Comparison of ENCODE assay signal across 8 mouse cellular contexts in the genomic region with DNA sequence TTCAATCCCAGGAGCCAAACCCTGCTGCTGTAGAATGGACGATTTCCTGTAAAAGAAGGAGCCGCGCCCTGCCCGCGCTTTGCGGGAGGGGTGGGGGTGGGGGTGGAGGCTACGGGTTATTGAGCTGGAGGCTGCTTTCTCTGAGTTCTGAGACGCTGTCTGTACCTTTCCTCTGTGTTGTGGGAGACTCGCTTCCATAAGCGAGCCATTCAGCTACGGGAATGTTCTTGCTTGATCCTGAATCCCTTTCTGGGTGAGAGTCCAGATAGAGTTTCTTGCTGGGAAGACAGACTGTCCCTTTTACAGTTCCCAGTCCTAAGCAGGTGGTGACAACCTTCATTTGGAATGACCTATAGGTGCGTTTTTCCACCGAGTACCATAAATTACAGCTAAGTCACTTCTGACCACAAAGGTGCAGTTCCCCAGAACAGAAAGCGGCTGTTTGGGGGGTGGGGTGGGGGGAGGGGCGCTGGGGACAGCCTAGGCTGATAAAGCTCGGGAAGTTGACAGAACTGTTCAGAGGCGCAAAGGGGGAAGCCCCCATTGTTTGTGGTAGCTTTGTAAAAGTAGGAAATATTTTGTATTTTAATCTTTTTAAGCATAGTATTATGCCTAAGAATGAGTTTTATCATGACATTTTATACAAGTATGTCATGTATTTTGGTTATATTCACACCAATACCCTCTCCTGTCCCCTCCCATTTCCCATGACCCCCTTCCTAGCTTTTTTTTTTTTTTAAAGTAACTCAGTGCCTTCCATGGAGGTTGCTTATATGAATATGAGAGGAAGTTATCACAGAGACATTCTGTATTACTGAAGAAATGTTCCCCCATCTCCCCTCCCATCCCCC. TPM values are rescaled to one million over a fixed set of nuclear protein-coding genes. Genes with fewer than 3 reads are reported as not detected.
DNase-seq lines count a peak whose midpoint lies in the region; ATAC-seq and TF ChIP-seq lines count a peak whose summit lies in the region.

No protein-coding gene starts in this region.

- TF ChIP-seq EP300 in MEL (IDR thresholded peaks at IDR 0.05; ENCODE audit: low read depth in 1 of 2, low read length in 2 of 2) = peak; percentile 24 to 33; a peak in 3 of 4 replicates

- H3K9ac ChIP-seq in MEL (ENCODE audit: control insufficient read depth, low read depth, low read length, poor library complexity, severe bottlenecking) = peak overlapping the region; percentile 94
- peak overlapping the region; percentile 47 for H3K9ac ChIP-seq in forebrain, embryonic 14.5 days (ENCODE audit: low read length)
- peak overlapping the region; percentile 54 for H3K9ac ChIP-seq in intestine, postnatal 0 days (ENCODE audit: low read depth, low read length)
- peak overlapping the region; percentile 57 for H3K9ac ChIP-seq in stomach, embryonic 16.5 days (ENCODE audit: low read length)

- H3K4me2 ChIP-seq in forebrain, embryonic 14.5 days (ENCODE audit: low read length) = peak overlapping the region; percentile 46
- H3K4me2 ChIP-seq in intestine, postnatal 0 days (replicated peaks; ENCODE audit: low read depth) = peak overlapping the region; percentile 69
- peak overlapping the region; percentile 64 for H3K4me2 ChIP-seq in stomach, embryonic 16.5 days (ENCODE audit: low read depth, low read length)

- ATAC-seq in forebrain, embryonic 14.5 days = no peak
- ATAC-seq in intestine, postnatal 0 days = no peak; the same call in 1 of the 2 replicates
- ATAC-seq in megakaryocyte, adult 5-6 weeks (ENCODE audit: poor library complexity, severe bottlenecking) = peak; percentile 42
- ATAC-seq in stomach, embryonic 16.5 days (ENCODE audit: insufficient read depth, low FRiP score) = peak; percentile 61; the same call in 1 of the 2 replicates
- no peak for ATAC-seq in cerebellum, adult (ENCODE audit: insufficient number of reproducible peaks, low FRiP score, low TSS enrichment)

- H3K27ac ChIP-seq in MEL (ENCODE audit: control insufficient read depth, low read depth, low read length) = peak overlapping the region; percentile 100
- H3K27ac ChIP-seq in forebrain, embryonic 14.5 days (ENCODE audit: low read depth, low read length) = no peak overlapping the region
- peak overlapping the region; percentile 81 for H3K27ac ChIP-seq in intestine, postnatal 0 days (ENCODE audit: low read depth, low read length)
- peak overlapping the region; percentile 84 for H3K27ac ChIP-seq in stomach, embryonic 16.5 days (ENCODE audit: low read length)

- no peaks in the 10 kb centered on the region for H3K9me3 ChIP-seq in MEL (replicated peaks; ENCODE audit: insufficient read depth, low read length)
- no peaks in the 10 kb centered on the region for H3K9me3 ChIP-seq in forebrain, embryonic 14.5 days (replicated peaks; ENCODE audit: control insufficient read depth, low read length)
- H3K9me3 ChIP-seq in intestine, postnatal 0 days (ENCODE audit: control insufficient read depth) = no peaks in the 10 kb centered on the region
- no peaks in the 10 kb centered on the region for H3K9me3 ChIP-seq in stomach, embryonic 16.5 days (replicated peaks; ENCODE audit: control insufficient read depth, low read length)

- TF ChIP-seq RAD21 in MEL (IDR thresholded peaks at IDR 0.05; ENCODE audit: low read depth, low read length) = no peak

- peak in 1 of 2 experiments; percentile 54; a peak in 2 of 4 replicates for TF ChIP-seq POLR2A in MEL (IDR thresholded peaks at IDR 0.05; ENCODE audit: control insufficient read depth in 1 of 2, insufficient read depth in 1 of 2, low read depth in 1 of 2, low read length in 2 of 2, poor library complexity in 1 of 2)

- no peaks in the 10 kb centered on the region for H3K27me3 ChIP-seq in MEL (ENCODE audit: control insufficient read depth in 1 of 2, insufficient read depth in 2 of 2, low read length in 2 of 2)
- no peaks in the 10 kb centered on the region for H3K27me3 ChIP-seq in forebrain, embryonic 14.5 days (replicated peaks; ENCODE audit: control insufficient read depth, insufficient read depth, low read length)
- no peaks in the 10 kb centered on the region for H3K27me3 ChIP-seq in intestine, postnatal 0 days (replicated peaks; ENCODE audit: control insufficient read depth, insufficient read depth, low read length)
- H3K27me3 ChIP-seq in stomach, embryonic 16.5 days (ENCODE audit: control insufficient read depth, insufficient read depth, low read length) = no peaks in the 10 kb centered on the region

- no peak for TF ChIP-seq CTCF in MEL (IDR thresholded peaks at IDR 0.05 in 2 of 3, conservative IDR thresholded peaks at IDR 0.05 in 1 of 3; ENCODE audit: control insufficient read depth in 1 of 3, insufficient read depth in 1 of 3, low read depth in 2 of 3, low read length in 3 of 3, poor library complexity in 1 of 3, severe bottlenecking in 1 of 3)
- TF ChIP-seq CTCF in intestine, postnatal 0 days (IDR thresholded peaks at IDR 0.05; ENCODE audit: low read depth) = no peak

- H3K79me2 ChIP-seq in MEL (ENCODE audit: control insufficient read depth, insufficient read depth, low read length, poor library complexity) = peaks cover 2% of the 10 kb centered on the region; the same call in 1 of the 2 replicates

- 1% methylated on average over 17 of the region's 17 CpGs for WGBS in forebrain, embryonic 14.5 days
- 1% methylated on average over 17 of the region's 17 CpGs for WGBS in intestine, postnatal 0 days
- under 1% methylated on average over 17 of the region's 17 CpGs for WGBS in stomach, embryonic 16.5 days

- H3K4me1 ChIP-seq in MEL (ENCODE audit: control insufficient read depth in 1 of 2, insufficient read depth in 2 of 2, low read length in 2 of 2) = peaks cover 0 to 18% of the 10 kb centered on the region in 2 experiments; a peak in 2 of 4 replicates
- H3K4me1 ChIP-seq in forebrain, embryonic 14.5 days (ENCODE audit: control insufficient read depth, insufficient read depth, low read length) = peaks cover 5% of the 10 kb centered on the region; the same call in 1 of the 2 replicates
- no peaks in the 10 kb centered on the region for H3K4me1 ChIP-seq in intestine, postnatal 0 days (replicated peaks; ENCODE audit: control insufficient read depth, insufficient read depth, low read length)
- H3K4me1 ChIP-seq in stomach, embryonic 16.5 days (ENCODE audit: control insufficient read depth, insufficient read depth, low read length) = peaks cover 11% of the 10 kb centered on the region

- peak; percentile 80 for DNase-seq in 416B (ENCODE audit: low read depth)
- peak; percentile 83 for DNase-seq in MEL (ENCODE audit: low read depth, low spot score)
- DNase-seq in forebrain, embryonic 14.5 days (ENCODE audit: low spot score) = no peak
- DNase-seq in urinary bladder, postnatal 25 days (ENCODE audit: low spot score) = no peak

- peak overlapping the region; percentile 80 to 89 for H3K4me3 ChIP-seq in MEL (ENCODE audit: control insufficient read depth in 1 of 2, insufficient read depth in 1 of 2, low read depth in 2 of 2, low read length in 2 of 2)
- peak overlapping the region; percentile 15 for H3K4me3 ChIP-seq in forebrain, embryonic 14.5 days (ENCODE audit: low read depth, low read length)
- H3K4me3 ChIP-seq in intestine, postnatal 0 days (ENCODE audit: low read depth, low read length) = peak overlapping the region; percentile 31
- H3K4me3 ChIP-seq in stomach, embryonic 16.5 days (replicated peaks; ENCODE audit: low read length) = peak overlapping the region; percentile 40

- H3K36me3 ChIP-seq in MEL (ENCODE audit: control insufficient read depth in 1 of 2, insufficient read depth in 2 of 2, low read length in 2 of 2) = peaks cover 0 to 10% of the 10 kb centered on the region in 2 experiments; a peak in 2 of 4 replicates
- no peaks in the 10 kb centered on the region for H3K36me3 ChIP-seq in forebrain, embryonic 14.5 days (ENCODE audit: control insufficient read depth, insufficient read depth, low read length)
- H3K36me3 ChIP-seq in intestine, postnatal 0 days (ENCODE audit: control insufficient read depth, insufficient read depth) = no peaks in the 10 kb centered on the region
- no peaks in the 10 kb centered on the region for H3K36me3 ChIP-seq in stomach, embryonic 16.5 days (ENCODE audit: control insufficient read depth, insufficient read depth, low read length)

TF ChIP-seq in MEL, 35 proteins besides CTCF, POLR2A, EP300 and RAD21 (continues in another document):
- TF ChIP-seq HCFC1 (IDR thresholded peaks at IDR 0.05; ENCODE audit: low read depth, low read length) (no peak; the same call in 1 of the 2 replicates), TBP (IDR thresholded peaks at IDR 0.05; ENCODE audit: low read depth, low read length) (peak; percentile 10; the same call in 1 of the 2 replicates), JUND (IDR thresholded peaks at IDR 0.05; ENCODE audit: low read depth, low read length) (no peak), BHLHE40 (IDR thresholded peaks at IDR 0.05; ENCODE audit: borderline replicate concordance, low read depth, low read length) (no peak), TCF12 (IDR thresholded peaks at IDR 0.05; ENCODE audit: low read depth, low read length) (peak; percentile 27; the same call in 1 of the 2 replicates), ZMIZ1 (IDR thresholded peaks at IDR 0.05; ENCODE audit: low read depth, low read length) (0 out of 2 replicates have a peak, but pooled peaks have one; percentile 41), ETS1 (IDR thresholded peaks at IDR 0.05; ENCODE audit: low read depth, low read length) (peak; percentile 58), CHD1 (IDR thresholded peaks at IDR 0.05; ENCODE audit: low read depth, low read length) (peak; percentile 97), ZNF384 (IDR thresholded peaks at IDR 0.05; ENCODE audit: low read depth, low read length) (peak; percentile 91), NELFE (IDR thresholded peaks at IDR 0.05; ENCODE audit: low read depth, low read length) (0 out of 2 replicates have a peak, but pooled peaks have one; percentile 44), ELF1 (IDR thresholded peaks at IDR 0.05; ENCODE audit: low read depth, low read length) (0 out of 2 replicates have a peak, but pooled peaks have one; percentile 21), GATA1 (IDR thresholded peaks at IDR 0.05; ENCODE audit: low read depth, low read length) (peak; percentile 26; the same call in 1 of the 2 replicates), SIN3A (IDR thresholded peaks at IDR 0.05; ENCODE audit: low read length) (peak; percentile 38; the same call in 1 of the 2 replicates), MAZ (IDR thresholded peaks at IDR 0.05; ENCODE audit: low read depth, low read length) (no peak), SMC3 (IDR thresholded peaks at IDR 0.05; ENCODE audit: low read depth, low read length) (no peak)

RNA-seq across cellular contexts. Expression of gene Zfp217, which starts 57.9 kb away (rescaled TPM):
- 21.7 and 29.3 TPM in 2 replicates for total RNA-seq in MEL (2012; rRNA removed)
- polyA plus RNA-seq in MEL (2012; ENCODE audit: insufficient read depth in 1 of 2, insufficient read length in 2 of 2, low read depth in 1 of 2, low replicate concordance in 2 of 2, missing spikeins in 1 of 2) = 10 to 100 TPM; 25.5 to 34.9 TPM
- polyA plus RNA-seq in forebrain, embryonic 14.5 days (2014; fragmentation: Nextera tagmentation; extraction: Ambion mirVana) = 1.7 and 1.8 TPM in 2 replicates
- polyA plus RNA-seq in intestine, postnatal 0 days (2015; fragmentation: Nextera tagmentation; extraction: Ambion mirVana) = 2.2 TPM in 2 replicates
- total RNA-seq in megakaryocyte, adult 5-6 weeks (2015) = 40.4 and 52.3 TPM in 2 replicates
- total RNA-seq in megakaryocyte, adult 5-6 weeks (2017) = 50.9 and 62.5 TPM in 2 replicates
- 3.0 and 3.2 TPM in 2 replicates for polyA plus RNA-seq in stomach, embryonic 16.5 days (2015; fragmentation: Nextera tagmentation; extraction: Ambion mirVana)

Comparison
In these comparisons a context has a peak if more than half of its experiments do, and no peak if none do; other contexts are left out.
1. DNase-seq: peak in 416B (single experiment) and MEL (single experiment); none in forebrain, embryonic 14.5 days (single experiment) and urinary bladder, postnatal 25 days (single experiment).
2. H3K4me3 ChIP-seq: peak in every context shown above with its lines; median percentile 84 in MEL; 40 in stomach, embryonic 16.5 days; 31 in intestine, postnatal 0 days; 15 in forebrain, embryonic 14.5 days.
3. ATAC-seq: peak in megakaryocyte, adult 5-6 weeks (single experiment) and stomach, embryonic 16.5 days (single experiment); none in forebrain, embryonic 14.5 days (single experiment), intestine, postnatal 0 days (single experiment) and cerebellum, adult (single experiment).
4. Peak in every context shown above with its lines, with median percentiles within 50 percentile points of each other: H3K9ac ChIP-seq and H3K4me2 ChIP-seq.